Mouse (Mus musculus): ENCODE measurements around the gene Olfr1284.

Gene Olfr1284

DNA sequence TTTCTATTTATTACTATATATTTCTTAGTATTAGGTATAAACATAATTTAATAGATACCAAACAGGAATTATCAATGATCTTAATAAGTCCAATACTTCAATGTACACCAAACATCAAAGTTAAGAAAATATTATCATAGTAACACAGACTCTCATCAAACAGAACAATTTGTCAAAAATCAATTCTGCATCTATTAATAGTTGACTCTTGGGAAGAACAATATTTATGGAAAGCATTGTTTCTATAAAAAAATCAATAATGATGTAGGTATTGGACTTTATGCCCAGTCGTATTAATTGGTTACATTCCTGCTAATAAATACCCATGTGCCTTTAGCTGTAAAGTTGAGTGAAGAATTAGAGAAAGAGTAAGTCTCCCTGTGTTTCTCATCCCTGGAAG is at the start of gene Olfr1284:
TSS of gene Olfr1284 (plus strand) at position 301 of the 400 bp plus-strand sequence.
- in situ Hi-C loops (cut with MboI, MseI): no loop called here

DNA sequence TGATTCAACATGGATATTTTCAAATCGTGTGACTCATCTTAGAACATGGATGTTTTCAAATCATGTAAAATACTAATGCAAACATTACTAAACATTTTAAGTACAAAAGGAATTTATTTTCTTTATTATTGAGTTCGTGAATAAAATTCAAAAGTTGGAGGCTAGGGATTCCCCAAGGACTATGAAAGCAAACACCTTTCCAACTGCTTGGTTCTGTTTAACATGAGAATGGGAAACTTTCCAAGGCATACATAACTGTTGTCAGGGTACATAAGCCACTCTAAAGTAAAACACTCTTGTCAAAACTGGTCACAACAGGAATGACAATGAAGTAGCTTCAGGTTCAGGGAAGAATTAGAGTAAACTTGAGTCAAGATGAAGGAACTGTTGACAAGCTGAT is 49.1 kb upstream of the Olfr1284 start, which contains the start of gene Olfr1281:
TSS of gene Olfr1281 (plus strand) at position 301 of the 400 bp plus-strand sequence.
- in situ Hi-C loops (cut with MboI, MseI): no loop called here

DNA sequence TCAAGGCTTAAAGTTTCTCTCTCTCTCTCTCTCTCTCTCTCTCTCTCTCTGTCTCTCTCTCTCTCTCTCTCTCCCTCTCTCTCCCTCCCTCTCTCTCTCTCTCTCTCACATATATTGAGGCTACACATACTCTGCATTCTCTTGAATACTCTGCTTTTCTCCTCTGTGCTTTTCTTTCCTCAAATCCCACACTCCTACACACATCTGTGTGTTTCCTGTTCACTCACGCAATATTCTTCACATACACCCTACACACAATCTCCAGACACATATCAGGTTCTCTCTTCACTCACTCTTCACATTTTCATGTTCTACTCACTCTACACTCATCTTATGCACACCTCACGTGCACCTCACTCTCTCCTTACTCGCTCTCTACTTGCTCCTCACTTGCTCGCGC is 41.6 kb upstream of the Olfr1284 start:
- in situ Hi-C loops (cut with MboI, MseI): loop anchor here (5.0 kb wide), 1 partner anchor 84 kb away; no protein-coding TSS in a partner anchor

DNA sequence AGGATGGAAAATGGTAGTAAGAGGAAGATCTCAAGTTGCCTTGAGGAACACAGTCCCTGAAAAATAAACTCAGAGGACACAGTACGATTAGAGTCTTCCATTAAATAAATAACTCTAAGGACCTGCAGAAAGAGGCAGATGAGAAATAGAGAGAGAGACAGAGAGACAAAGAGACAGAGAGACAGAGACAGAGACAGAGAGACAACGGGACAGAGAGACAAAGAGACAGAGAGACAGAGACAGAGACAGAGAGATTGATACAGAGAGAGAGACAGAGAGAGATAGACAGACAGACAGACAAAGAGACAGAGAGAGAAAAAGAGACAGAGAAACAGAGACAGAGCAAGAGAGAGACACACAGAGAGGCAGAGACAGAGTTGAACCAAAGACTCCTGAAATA is 39.3 kb upstream of the Olfr1284 start, which contains the start of gene Olfr1282:
TSS of gene Olfr1282 (minus strand) at position 101 of the 400 bp plus-strand sequence.
- in situ Hi-C loops (cut with MboI, MseI): no loop called here

DNA sequence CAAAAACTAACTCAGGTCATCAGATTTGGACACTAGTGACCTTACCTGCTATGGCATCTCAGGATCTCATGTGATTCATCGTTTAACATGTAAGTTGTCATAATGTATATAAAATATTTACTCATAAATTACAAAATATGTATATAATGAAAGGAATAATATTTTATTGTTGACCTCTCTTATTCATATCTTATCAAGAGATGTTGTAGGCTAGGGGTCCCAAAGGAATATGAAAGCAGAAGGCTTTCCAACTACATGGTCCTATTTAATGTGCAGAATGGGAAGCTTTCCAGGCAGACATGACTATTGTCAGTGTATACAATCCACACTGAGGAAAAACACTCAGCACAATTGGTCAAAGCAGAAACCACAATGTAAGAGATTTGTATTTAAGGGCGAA is 8.8 kb upstream of the Olfr1284 start, which contains the start of gene Olfr1283:
TSS of gene Olfr1283 (plus strand) at position 301 of the 400 bp plus-strand sequence.
- in situ Hi-C loops (cut with MboI, MseI): loop anchor here (5.0 to 10.0 kb wide), 2 partner anchors 49 to 1092 kb away; no protein-coding TSS in a partner anchor

DNA sequence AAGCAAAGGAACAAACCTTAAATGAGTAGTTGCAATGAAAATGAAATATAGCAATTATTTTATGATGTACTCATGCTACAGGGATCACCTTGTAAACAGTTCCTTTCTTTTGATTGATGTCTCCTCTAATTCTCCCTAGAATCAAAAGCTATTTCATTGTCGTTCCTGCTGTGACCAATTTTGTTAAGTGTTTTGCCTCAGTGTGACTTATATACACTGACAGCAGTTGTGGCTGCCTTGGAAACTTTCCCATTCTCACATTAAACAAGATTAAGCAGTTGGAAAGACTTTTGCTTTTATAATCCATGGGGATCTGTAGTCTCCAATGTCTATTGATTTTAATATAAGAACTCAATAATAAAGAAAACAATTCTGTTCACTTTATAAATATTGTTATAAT is 47.6 kb downstream of the Olfr1284 start, which contains the start of gene Olfr1286:
TSS of gene Olfr1286 (minus strand) at position 185 of the 400 bp plus-strand sequence.
- in situ Hi-C loops (cut with MboI, MseI): no loop called here
